Mouse (Mus musculus) telencephalon, adult 2 months (tissue): Measurements from ENCODE around the gene Katnal1.
A peak's percentile ranks its signal among the peaks of the same experiment; 100 is the strongest.

Source experiments
- DNase-seq: peaks from one replicate; pipeline ENCODE4 v3.0.0-alpha.2; 2011; ENCODE audit warnings: low read depth, low spot score

The Katnal1 gene

GRCm38 (mm10) chr5:148954314-148955060 is 25.4 kb upstream of the Katnal1 start:
- no peak for DNase-seq

GRCm38 (mm10) chr5:148953098-148953497 is 24.0 kb upstream of the Katnal1 start:
- DNase-seq, result no peak

GRCm38 (mm10) chr5:148952419-148952818 is 23.3 kb upstream of the Katnal1 start:
- no peak for DNase-seq

GRCm38 (mm10) chr5:148951360-148951759 is 22.2 kb upstream of the Katnal1 start:
- DNase-seq, result no peak

GRCm38 (mm10) chr5:148950064-148950463 is 20.9 kb upstream of the Katnal1 start:
- no peak for DNase-seq

- no peak for DNase-seq
Observed at GRCm38 (mm10) chr5:148948577-148948976, 19.5 kb upstream of the Katnal1 start.

GRCm38 (mm10) chr5:148947412-148947811 is 18.3 kb upstream of the Katnal1 start:
- no peak for DNase-seq

GRCm38 (mm10) chr5:148946787-148947186 is 17.7 kb upstream of the Katnal1 start:
- no peak for DNase-seq

GRCm38 (mm10) chr5:148945735-148946134 is 16.6 kb upstream of the Katnal1 start:
- DNase-seq, result no peak

- DNase-seq, result no peak
Observed at GRCm38 (mm10) chr5:148944024-148944423, 14.9 kb upstream of the Katnal1 start.

- no peak for DNase-seq
Observed at GRCm38 (mm10) chr5:148943444-148943843, 14.3 kb upstream of the Katnal1 start.

- DNase-seq, result no peak
Observed at GRCm38 (mm10) chr5:148942957-148943356, 13.8 kb upstream of the Katnal1 start.

GRCm38 (mm10) chr5:148942305-148942704 is 13.2 kb upstream of the Katnal1 start:
- DNase-seq, result no peak

GRCm38 (mm10) chr5:148941867-148942266 is 12.7 kb upstream of the Katnal1 start:
- DNase-seq, result no peak

- no peak for DNase-seq
Observed at GRCm38 (mm10) chr5:148939948-148940382, 10.8 kb upstream of the Katnal1 start.

- DNase-seq, result no peak
Observed at GRCm38 (mm10) chr5:148936516-148936951, 7.4 kb upstream of the Katnal1 start.

- no peak for DNase-seq
Observed at GRCm38 (mm10) chr5:148935871-148936270, 6.8 kb upstream of the Katnal1 start.

GRCm38 (mm10) chr5:148935071-148935821 is 6.1 kb upstream of the Katnal1 start:
- DNase-seq, result no peak

- no peak for DNase-seq
Observed at GRCm38 (mm10) chr5:148934457-148934856, 5.3 kb upstream of the Katnal1 start.

GRCm38 (mm10) chr5:148933767-148934166 is 4.6 kb upstream of the Katnal1 start:
- no peak for DNase-seq

GRCm38 (mm10) chr5:148931301-148931700 is 2.2 kb upstream of the Katnal1 start:
- no peak for DNase-seq

- peak; percentile 96 for DNase-seq
Observed at GRCm38 (mm10) chr5:148928382-148929115, 571 bp downstream of the Katnal1 start.
